Mouse (Mus musculus) c-Kit-negative CD71-positive TER-119-positive erythroid progenitor cells, embryonic 14.5 days (primary cell): Measurements from ENCODE around the gene Klhl42.

Source experiments
- DNase-seq: peaks from one replicate; pipeline ENCODE4 v3.0.0-alpha.2; 2013; ENCODE audit warnings: low read depth, low spot score

The Klhl42 gene

DNA sequence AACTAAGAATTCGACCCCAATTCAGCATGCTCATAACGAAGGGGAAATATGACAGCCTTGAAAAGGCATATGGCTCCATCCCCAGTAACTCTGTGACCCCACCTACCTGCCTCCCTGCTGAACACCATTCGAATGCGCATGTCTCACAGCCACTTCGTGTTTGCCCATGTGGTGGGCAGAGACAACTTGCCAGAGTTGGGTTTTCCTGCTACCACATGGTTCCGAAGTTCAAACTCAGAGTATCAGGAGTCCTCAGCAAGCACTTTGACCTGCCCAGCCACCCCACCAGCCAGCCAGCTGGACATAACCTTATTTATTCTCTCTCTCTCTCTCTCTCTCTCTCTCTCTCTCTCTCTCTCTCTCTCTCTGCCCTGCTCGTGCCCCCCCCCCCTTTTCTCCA lies 3.4 kb upstream of the Klhl42 start:
- DNase-seq, result no peak

DNA sequence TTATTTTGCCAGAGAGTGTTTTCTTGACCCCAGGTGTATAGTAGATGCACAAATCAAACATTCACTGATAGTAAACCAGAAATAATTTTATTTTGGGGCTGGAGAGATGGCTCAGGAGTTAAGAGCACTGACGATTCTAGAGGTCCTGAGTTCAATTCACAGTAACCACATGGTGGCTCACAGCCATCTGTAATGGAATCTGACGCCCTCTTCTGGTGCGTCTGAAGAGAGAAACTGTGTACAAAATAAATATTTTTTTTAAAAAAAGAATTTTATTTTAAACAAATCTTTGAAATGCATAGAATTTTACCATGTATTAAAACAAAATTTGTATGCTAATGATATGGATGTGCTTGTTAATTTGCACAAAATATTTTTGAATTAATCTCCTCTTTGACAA lies 2.7 kb upstream of the Klhl42 start:
- DNase-seq, result no peak

DNA sequence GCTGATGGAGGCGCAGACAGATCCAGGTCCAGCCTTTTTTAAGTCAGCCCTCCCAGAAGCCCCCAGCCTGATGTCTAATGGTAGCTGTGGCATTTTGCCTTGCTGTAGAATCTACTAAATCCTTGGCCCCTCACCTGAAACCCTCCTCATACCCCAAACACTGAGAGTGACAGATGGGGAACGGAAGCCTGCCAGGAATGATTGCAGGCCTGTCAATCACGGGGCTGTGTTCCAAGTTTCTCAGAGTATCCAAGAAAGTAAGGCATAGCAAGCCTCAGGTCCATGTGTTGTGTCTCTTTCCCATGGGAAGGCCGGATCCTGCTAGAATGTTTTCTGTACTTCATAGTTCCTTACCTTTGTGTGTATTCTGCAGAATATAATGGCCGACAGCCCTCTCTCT lies 988 bp upstream of the Klhl42 start:
- no peak for DNase-seq

DNA sequence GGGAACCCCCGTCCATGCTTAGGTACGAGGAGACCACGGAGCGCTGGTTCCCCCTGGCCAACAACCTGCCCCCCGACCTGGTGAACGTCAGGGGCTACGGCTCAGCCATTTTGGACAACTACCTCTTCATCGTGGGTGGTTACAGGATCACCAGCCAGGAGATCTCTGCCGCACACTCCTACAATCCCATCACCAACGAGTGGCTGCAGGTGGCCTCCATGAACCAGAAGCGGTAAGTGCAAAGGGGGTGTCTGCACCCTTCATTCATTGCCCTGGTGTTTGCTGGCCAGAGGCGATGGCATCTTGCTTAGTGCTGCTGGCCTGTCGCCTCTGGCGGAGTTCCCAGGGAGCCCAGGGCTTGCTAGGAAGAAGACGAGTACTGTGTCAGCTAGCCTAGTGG lies 957 bp downstream of the Klhl42 start:
- DNase-seq, result no peak

DNA sequence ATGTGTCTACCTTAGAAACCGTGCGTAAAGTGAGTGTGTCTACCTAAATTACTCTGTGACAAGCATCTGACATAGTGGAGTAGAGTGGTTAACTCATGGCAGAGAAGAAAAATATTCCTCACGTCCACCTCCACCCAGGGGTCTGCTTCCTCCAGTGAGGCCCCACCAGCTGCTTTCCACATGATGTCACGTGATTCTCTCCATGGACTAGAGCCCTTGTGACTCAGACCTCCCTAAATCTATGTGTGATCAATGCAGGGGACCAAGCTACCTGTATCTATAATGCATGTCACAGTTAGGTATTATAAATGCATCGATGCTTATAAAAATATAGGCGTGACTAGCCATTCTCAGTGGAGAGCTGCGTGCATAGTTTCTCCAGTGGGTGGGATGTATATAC lies 3.6 kb downstream of the Klhl42 start:
- DNase-seq, result no peak

DNA sequence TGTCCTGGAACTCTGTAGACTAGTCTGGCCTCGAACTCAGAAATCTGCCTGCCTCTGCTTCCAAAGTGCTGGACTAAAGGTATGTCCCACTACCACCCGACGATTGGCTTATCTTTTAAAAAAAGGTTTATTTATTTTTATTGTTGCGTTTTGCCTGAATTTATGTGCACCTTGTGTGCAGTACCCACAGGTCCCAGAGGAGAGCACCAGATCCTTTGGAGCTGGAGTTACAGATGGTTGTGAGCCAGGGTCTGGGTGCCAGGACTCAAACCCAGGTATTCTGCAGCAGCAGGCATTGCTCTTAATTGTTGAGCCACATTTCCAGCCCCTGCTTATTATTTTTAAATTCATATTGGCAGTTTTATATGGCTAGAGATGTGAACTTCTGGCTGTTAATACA lies 4.9 kb downstream of the Klhl42 start:
- DNase-seq, result no peak

DNA sequence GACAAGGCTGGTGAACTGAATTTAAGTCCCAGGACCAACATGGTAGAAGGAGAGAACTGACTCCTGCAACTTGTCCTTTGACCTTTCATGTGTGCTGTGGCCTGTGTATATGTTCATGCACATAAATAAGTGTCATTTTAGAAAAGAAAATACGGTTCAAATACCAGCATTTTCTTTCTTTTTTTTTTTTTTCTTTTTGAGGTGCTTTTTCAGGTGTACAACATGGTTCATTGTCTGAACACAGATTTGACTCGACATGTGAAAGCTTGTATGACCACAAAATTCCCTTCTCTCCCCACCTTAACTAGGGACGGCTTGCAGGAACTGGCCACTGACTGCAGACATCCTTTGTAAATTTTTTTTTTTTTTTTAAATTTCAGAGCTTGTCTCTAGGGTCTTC lies 5.8 kb downstream of the Klhl42 start:
- no peak for DNase-seq

DNA sequence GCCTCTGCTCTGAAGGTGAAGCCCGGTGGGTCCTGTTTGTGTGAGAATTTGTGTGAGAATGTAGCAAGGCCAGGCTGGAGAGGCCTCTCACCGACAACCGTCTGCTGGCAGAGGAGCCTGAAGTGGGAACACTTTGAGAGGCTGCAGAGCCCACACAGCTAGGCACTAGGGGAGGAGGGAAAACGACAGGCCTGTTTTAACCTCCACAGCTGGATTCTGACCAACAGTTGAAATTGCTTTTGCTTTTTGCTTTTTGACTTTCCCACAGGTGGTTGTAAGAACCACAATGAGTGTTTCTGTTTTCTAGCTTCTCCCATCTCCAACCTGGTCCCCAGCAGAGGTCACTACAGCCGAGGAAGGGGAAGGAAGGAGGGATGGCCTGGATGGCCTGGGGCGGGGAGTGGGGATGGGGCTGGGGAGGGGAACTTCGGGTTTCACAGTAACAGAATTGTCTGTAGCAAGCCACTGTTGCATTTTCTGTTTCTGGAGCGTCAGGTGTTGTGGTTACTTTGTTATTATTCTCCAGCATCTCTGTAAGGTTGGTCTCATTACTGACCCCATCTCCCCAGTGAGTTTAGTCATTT lies 6.3 kb downstream of the Klhl42 start:
- no peak for DNase-seq

DNA sequence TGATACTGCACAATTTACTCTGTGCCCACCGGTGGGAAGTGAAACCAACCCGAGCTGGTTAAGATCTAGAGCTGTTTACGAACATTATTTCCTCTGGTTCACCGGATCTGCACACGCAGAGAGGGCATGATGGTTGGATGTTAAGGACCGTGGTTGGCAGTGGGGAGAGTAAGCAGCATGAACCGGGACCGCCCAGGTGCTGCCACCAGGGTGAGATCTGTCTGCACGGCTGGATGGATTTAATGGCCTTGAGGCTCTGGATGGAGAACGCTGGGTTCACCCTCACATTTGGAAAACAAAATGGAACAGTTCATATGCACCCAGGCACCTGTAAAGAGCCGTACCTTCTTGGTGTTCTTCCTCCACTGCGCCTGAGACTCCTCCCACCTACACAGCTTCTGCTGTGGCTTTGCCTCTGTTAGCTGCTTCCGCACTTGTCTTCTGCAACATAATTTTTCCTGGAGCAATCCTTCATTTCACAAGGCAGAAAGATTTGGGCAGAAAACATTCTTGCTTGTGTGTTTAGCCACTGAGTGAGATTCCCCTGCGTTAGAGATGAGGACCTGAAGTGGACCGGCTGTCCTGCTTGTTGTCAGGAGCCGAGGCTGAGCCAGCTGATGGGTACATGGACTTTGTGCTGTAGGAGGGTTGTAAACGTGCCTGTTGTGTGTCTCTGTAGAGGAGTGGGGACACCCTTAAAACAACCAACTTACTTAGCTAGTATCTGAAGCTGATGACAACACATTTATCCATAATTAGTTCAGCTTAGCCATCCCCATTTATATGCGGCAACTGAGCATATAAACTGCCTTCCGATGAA lies 8.5 kb downstream of the Klhl42 start:
- no peak for DNase-seq

DNA sequence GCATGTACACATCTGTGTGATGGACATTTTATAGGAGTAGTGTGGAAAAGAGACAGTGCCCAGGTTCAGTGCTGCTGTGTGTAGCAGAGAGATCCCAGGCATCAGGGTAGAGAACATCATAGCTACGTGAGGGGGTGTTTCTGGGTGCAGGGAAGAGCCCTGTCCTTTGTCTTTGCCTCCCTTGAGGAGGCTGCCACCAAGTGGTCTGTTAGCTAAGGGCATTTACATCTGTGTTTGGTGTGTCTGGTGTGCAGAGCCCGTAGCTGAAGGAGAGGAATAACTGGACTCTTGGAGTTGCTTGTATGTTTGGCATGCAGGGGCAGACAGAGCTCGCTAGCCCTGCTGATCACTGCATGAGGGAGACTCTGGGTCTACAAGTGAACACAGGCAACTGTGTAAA lies 11.1 kb downstream of the Klhl42 start:
- DNase-seq, result no peak

DNA sequence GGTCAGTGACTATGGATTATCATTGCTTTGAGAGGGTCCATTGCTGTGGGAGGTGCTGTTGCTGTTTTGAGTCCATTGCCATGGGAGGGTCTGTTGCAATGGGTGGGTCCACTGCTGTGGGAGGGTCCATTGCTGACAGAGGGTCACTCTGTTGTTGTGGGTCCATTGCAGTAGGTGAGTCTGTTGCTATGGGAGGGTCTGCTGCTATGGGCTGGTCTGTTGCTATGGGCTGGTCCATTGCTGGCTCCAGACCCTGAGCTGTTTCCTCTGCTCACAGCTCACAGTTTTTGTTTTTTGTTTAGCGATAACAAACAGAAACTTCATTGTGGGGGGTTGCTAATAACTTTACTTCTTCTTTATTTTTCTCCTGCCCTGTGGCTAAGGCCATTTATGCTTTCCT lies 14.3 kb downstream of the Klhl42 start:
- no peak for DNase-seq

DNA sequence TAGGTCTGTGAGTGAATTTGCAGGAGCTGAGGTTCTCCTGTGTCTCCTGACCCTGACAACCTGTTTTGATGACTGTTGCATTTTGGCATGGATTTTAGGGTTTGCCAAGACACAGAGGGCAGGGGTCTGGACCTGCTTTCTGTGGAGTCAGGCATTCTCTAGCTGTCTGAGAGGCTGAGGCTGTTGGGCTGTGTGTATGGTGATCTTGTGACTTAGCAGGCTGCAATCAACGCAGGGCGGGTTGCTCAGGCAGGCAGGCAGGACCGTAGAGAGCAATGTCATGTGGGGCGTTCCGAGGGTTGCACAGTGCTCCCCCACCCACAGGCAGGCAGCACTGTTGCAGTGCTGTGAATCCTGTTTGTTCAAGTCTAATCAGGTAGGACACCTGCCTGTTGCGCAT lies 15.5 kb downstream of the Klhl42 start:
- no peak for DNase-seq

DNA sequence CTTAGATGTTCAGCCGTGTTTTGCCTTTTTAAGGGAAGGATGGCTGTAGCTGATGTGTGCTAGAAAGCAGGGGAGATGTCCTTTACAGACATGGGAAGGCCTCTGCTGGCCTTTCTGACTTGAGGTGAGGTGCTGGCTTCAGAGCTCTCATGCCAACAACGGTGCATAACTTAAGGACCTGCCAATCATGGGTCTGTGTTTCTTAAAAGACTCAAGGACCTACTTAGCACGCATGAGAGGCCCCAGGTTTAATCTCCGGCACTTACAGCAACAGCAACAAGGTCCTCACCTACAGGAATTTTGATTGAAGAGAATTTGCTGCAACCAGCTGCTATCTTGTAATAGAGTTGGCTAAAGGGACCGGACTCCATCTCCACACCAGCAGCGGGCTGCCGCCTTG lies 18.1 kb downstream of the Klhl42 start:
- DNase-seq, result no peak

DNA sequence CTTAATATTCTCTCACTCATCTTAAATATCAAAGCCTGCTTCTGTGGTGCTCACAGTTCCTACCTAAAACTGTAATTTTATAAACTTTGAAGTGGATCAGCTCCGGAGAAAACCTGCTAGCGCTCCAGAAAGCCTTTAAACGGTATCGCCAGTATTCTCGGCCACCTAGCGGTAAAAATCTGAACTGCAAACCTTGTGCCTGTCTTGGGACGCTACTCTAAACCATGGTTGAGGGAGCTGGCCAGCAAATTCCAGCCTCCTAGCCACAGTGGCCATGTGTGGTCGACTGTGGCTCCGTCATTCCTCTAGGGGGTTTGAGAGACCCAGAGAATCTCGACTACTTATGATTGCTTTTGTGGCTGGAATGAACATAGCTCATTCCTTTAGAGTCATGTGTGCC lies 25.4 kb downstream of the Klhl42 start:
- peak; percentile 36 for DNase-seq

DNA sequence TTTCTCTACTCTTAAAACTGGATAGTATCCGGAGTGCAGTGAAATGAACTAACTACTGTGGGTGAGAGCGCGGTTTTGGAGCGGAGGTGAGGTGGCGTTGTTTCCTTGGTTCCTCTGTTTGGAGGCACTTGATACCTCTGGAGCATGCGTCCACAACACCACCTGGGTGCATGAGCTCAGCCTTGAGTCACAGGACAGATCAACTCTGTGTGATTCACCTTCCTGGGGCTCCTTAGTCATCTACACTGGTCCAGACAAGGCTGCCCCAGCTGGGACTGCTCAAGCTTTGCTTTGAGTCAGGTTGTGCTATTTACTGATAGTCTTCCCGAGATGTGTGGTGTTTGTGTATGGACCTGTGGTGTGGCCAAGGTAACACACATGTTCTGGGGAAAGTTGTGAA lies 26.6 kb downstream of the Klhl42 start:
- no peak for DNase-seq

DNA sequence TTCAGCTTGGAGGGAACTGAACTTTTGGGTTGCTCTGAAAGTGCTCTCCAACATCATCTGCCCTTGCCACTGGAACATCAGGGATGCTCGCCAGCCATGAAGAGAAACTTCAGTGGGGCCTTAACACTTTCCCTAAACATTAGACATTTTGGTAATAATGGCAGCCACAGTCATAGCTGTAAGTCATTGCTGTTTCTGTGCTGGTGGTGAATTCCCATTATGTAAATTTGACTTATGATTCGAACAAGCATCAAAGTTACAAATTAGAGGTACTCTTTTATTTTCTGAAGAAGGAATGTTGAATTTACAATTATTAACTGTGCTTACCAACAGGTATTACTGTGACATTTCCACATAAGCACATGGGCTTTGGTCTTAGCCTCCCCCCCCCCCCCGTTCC lies 27.0 kb downstream of the Klhl42 start:
- DNase-seq, result no peak

DNA sequence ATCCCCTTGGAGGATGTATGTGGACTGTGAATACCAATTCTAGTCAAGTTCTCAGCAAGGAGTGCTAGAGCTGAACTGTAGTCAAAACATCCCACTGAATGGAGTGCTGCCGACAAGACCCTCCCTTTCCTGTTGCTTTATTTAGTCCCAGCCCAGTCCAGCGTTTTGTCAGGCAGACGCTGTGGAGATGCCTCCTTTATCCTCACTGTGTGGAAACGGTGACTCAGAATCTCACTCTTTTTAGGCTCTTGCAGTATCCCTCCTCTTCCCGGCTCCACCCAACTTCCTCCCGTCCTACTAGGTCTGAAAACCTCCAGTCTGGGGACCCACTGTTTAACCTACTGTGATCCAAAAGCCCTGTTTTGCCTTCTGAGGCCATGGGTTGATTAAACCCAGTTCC lies 30.1 kb downstream of the Klhl42 start:
- no peak for DNase-seq

DNA sequence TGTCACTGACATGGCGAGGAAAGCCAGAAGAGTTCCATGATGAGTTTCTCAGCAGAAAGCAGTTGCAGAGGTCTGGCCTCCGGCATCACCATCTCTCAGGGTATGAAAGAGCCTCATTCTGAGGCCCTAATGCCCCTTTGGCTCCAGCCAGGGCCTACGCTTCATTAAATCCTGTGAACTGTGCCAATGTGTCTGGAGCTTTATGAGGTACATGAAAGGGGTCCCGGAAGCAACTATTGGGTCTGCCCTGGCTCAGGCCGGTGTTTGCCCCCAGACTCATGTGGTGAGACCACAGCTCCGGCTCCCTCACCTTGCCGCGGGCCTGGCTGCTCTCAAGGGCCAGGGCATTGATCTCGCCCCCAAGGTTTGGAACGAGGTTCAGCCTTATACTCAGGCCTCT lies 36.1 kb downstream of the Klhl42 start:
- no peak for DNase-seq

DNA sequence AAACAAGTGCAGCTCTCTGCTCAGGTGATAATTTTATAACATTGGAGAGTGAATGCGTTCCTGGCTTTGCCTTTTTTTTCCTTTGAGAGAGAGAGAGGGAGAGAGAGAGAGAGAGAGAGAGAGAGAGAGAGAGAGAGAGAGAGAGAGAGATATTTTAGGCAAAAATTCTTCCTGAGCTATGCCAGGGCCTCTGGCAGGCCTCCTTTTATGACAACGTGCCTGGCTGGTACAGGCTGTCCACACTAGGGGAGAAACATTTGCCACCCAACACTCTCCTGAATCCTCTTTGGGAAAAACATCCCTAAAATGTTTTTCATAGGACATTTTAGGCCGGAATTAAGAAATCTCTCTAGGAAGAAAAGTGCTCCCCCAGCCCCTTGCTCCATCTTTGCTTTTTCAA lies 47.1 kb downstream of the Klhl42 start:
- no peak for DNase-seq

DNA sequence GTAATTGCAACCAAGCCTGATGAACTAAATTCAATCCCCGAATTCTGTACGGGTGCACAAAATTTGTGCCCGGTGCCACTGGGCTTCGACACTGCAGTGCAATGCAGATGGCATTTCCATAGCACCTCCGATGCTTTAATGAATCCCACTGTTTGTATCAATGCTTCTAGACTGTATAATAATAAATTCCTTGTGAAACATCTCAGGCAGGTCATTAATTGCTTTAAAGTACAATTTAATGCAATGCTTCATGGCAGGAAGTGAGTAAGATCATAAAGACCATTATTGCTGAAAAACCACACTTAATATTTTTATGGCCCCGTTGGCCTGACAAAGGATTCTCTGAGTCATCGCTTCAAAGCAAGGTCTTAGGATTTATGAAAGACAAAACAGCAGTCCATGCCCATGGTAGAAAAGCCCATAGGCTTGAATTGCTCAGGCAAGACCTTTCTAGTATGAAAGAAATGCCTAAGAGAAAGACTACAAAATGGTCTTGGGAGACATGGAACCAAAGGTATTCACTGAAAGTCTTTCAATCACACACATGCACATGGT lies 49.5 kb downstream of the Klhl42 start:
- DNase-seq, result no peak

DNA sequence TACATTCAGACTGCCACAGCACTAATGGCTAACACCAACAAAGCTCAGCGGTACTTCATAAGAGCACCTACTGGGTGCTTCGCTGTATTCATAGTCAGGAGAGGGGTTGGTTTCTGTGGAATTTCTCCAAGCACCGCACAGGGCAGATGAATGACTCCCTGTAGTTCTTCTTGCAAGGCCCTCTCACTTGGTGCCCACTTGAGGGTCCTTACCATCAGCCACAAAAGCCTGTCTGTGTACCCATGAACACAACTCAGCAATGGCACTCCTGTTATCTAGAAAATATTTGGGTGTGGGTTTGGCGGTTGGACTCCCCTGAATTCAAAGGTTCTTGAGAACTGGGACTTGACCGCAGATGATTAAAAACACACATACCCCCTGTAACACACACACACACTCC lies 53.5 kb downstream of the Klhl42 start:
- DNase-seq, result no peak

DNA sequence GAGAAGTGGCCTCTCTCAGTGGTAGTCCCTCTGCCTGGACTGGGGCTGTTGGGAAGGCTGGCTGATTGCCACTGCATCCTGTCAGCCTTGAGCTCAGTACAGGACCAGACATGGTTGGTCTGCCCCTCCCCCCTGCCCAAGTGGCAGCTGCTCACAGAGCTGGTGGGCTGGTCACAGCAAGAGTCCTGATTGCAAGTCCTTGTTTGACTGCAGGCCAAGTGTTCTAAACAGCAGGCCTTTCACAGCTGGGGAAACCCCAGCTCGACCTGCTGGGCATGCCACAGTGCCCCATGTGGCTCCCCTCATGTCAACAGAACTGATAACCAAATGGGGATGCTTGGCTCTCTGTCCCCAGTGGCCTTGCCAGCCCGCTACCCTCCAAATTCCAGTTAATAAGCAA lies 54.1 kb downstream of the Klhl42 start:
- DNase-seq, result no peak

DNA sequence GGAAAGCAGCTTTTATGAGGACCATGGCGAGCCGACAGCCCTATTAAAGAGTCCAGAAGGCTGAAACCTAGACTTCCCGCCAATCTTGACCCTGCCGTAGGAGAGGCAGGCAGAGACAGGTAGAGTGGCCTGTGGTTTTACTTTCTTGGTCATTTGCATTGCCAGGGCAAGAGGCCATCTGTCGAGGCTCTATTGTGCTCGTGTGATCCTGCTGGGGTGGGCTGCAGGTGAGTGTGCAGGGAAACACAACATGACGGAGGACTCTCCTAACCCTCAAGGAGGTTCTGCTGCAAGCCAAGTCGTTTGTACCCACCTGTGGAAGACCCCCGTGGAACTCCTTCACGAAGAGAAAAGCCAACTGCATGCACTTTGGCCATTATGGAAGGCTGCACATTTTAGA lies 54.6 kb downstream of the Klhl42 start:
- DNase-seq, result no peak
